Mouse (Mus musculus) forebrain, embryonic 16.5 days (tissue): ENCODE data around the gene Eppin. TPM values are rescaled to one million over a fixed set of nuclear protein-coding genes. Genes with fewer than 3 reads are reported as not detected.
A peak's percentile ranks its signal among the peaks of the same experiment; 100 is the strongest.

ENCODE experiments used
- ATAC-seq: fragments of 200-750 bp; cut with Nextera tagmentation; 2 replicates; pipeline ENCODE4 v1.8.0; 2017; ENCODE audit warnings: mild to moderate bottlenecking, moderate library complexity
- H3K27ac ChIP-seq: fragments of 300-500 bp; sonication (generic); 2 replicates; pipeline ENCODE4 v1.5.1; 2014; ENCODE audit warnings: low read length, control low read depth
- H3K27me3 ChIP-seq: fragments of 300-500 bp; sonication (generic); replicated peaks from 2 replicates; pipeline ENCODE4 v1.6.1; 2014; ENCODE audit warnings: low read length; ENCODE audit not compliant: control insufficient read depth, insufficient read depth
- H3K36me3 ChIP-seq: fragments of 300-500 bp; sonication (generic); 2 replicates; pipeline ENCODE4 v1.6.1; 2014; ENCODE audit not compliant: control insufficient read depth, insufficient read depth
- H3K4me1 ChIP-seq: fragments of 300-500 bp; sonication (generic); replicated peaks from 2 replicates; pipeline ENCODE4 v1.6.1; 2014; ENCODE audit warnings: low read length; ENCODE audit not compliant: control insufficient read depth, insufficient read depth
- H3K4me2 ChIP-seq: fragments of 300-500 bp; sonication (generic); 2 replicates; pipeline ENCODE4 v1.6.1; 2014; ENCODE audit warnings: mild to moderate bottlenecking, low read length, control low read depth
- H3K4me3 ChIP-seq: fragments of 300-500 bp; sonication (generic); replicated peaks from 2 replicates; pipeline ENCODE4 v1.5.1; 2014; ENCODE audit warnings: mild to moderate bottlenecking, low read length, control low read depth
- H3K9ac ChIP-seq: fragments of 300-500 bp; sonication (generic); replicated peaks from 2 replicates; pipeline ENCODE4 v1.6.1; 2014; ENCODE audit warnings: low read depth, low read length, control low read depth
- H3K9me3 ChIP-seq: fragments of 300-500 bp; sonication (generic); 2 replicates; pipeline ENCODE4 v1.6.1; 2016; ENCODE audit warnings: low read length; ENCODE audit not compliant: control insufficient read depth
- WGBS: fragments of 180-500 bp; shearing (Covaris S2); extraction: QIAGEN DNeasy Blood & Tissue Kit; methylation state at CpG from one replicate; pipeline ENCODE4 v1.1.7; 2014; 5-methylcytosine and 5-hydroxymethylcytosine counted together
- polyA plus RNA-seq: library from polyadenylated mRNA; unstranded; fragments of >200 nt; fragmentation: Nextera tagmentation; extraction: Ambion mirVana; gene quantifications from 2 replicates; pipeline ENCODE4 v1.2.1, GENCODE M21; 2015

Eppin gene
- polyA plus RNA-seq, 1 experiment from 2014 or later: not detected

DNA sequence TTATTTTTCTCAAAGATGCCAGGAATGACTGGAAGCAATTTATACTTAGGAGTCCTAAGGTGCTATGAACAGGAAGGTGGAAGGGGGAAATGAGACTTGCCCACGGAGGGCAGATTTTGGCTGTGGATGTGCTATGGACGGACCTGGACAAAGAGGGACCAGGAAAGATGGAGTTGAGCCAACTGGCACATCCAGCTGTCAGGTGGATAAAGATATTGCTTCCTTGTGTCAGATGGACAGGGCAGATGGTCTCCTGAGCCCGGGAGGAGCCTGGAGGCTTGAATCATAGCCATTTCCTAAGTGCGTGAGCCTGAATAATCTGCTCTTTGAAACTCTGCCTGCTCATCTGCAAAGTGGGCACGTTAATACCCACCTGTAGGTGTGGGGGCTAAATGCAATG is 29.0 kb downstream of the Eppin start:
- Histone ChIP-seq H3K4me3 (no peak overlapping the region), H3K9ac (no peak overlapping the region), H3K36me3 (no peaks in the 10 kb centered on the region), H3K4me2 (no peak overlapping the region), H3K27ac (no peak overlapping the region), H3K9me3 (no peaks in the 10 kb centered on the region), H3K4me1 (peaks cover 13% of the 10 kb centered on the region), H3K27me3 (0 out of 2 replicates have a peak, but pooled peaks cover 4% of the 10 kb centered on the region)
- 59% methylated on average over 5 of the region's 5 CpGs for WGBS
- no peak for ATAC-seq

DNA sequence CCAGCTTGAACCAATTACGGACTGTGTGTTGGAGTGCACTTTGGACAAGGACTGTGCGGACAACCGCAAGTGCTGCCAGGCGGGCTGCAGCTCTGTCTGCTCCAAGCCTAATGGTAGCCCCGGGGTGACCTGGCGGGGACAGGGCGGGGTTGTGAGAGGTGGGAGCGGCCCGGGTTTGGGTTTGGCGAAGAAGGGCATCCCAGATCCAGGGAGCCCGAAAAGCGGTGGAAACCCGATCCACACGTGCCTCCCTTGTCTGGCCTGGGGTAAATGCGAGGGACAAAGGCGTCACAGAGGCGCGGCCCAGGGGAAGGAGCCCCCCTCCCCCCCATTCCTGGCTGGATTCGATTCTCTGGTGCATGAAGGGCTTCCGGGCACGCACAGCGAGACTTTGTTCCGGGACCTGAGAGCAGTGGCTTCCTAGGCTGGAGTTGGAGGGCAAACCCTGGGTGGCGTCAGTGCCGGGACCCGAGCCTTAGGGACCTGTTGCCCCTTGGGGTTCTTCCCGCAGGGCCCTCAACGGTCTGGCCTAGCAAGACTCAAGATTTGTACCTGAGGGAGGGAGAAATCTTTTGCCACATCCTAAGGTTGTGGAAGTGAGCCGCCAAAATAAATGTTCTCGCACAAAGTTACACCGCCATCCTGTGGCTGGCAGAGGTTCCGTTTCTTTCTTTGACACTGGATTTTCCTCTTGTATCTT is 29.9 kb downstream of the Eppin start:
- H3K27ac ChIP-seq: no peak overlapping the region
- H3K27me3 ChIP-seq: 0 out of 2 replicates have a peak, but pooled peaks cover 4% of the 10 kb centered on the region
- peak; percentile 54; the same call in 1 of the 2 replicates for ATAC-seq
- H3K4me3 ChIP-seq: peak overlapping the region; percentile 47
- peaks cover 13% of the 10 kb centered on the region for H3K4me1 ChIP-seq
- H3K36me3 ChIP-seq: no peaks in the 10 kb centered on the region
- H3K4me2 ChIP-seq: peak overlapping the region; percentile 89
- WGBS: under 1% methylated on average over 32 of the region's 32 CpGs
- H3K9ac ChIP-seq: peak overlapping the region; percentile 64
- no peaks in the 10 kb centered on the region for H3K9me3 ChIP-seq

GRCm38 (mm10) chr2:164562391-164563188 is 30.8 kb downstream of the Eppin start, which contains the start of gene Wfdc2:
Gene Wfdc2 (plus strand): TSS chr2:164562413.
- Histone ChIP-seq H3K9me3 (no peaks in the 10 kb centered on the region), H3K27ac (no peak within 1 kb of the TSS), H3K4me3 (peak within 1 kb of the TSS; percentile 47), H3K36me3 (no peaks in the 10 kb centered on the region), H3K9ac (peak within 1 kb of the TSS; percentile 64), H3K4me1 (peaks cover 13% of the 10 kb centered on the region), H3K4me2 (peak within 1 kb of the TSS; percentile 89), H3K27me3 (0 out of 2 replicates have a peak, but pooled peaks cover 4% of the 10 kb centered on the region)
- 2% methylated on average over 24 of the region's 24 CpGs for WGBS
- ATAC-seq: no peak

DNA sequence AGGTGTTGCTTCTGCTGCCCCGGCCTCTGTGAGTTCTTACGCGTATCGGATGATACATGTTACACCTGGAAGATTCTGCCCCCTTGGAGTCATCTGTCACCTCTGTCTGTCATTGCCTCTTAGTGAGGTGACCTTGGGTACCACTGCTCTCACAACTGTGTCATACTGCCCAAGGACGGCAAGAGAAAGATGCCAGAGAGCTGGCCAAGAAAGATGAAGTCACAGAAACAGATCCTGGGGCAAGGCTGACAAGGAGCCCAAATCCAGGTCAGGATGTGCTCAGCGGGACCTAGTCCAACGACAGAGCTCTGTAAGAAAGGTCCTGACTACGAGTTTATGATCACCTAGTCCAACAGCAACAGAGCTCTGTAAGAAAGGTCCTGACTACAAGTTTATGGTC is 33.3 kb downstream of the Eppin start:
- Histone ChIP-seq H3K9ac (no peak overlapping the region), H3K4me2 (no peak overlapping the region), H3K36me3 (no peaks in the 10 kb centered on the region), H3K4me1 (peaks cover 13% of the 10 kb centered on the region), H3K9me3 (no peaks in the 10 kb centered on the region), H3K27ac (no peak overlapping the region), H3K4me3 (no peak overlapping the region), H3K27me3 (0 out of 2 replicates have a peak, but pooled peaks cover 4% of the 10 kb centered on the region)
- no peak for ATAC-seq
- 93% methylated on average over 8 of the region's 8 CpGs for WGBS

GRCm38 (mm10) chr2:164558991-164559645 is 34.3 kb downstream of the Eppin start:
- H3K9me3 ChIP-seq: no peaks in the 10 kb centered on the region
- WGBS: 46% methylated on average over 16 of the region's 16 CpGs
- no peak overlapping the region for H3K4me2 ChIP-seq
- 0 out of 2 replicates have a peak, but pooled peaks cover 4% of the 10 kb centered on the region for H3K27me3 ChIP-seq
- no peak overlapping the region for H3K4me3 ChIP-seq
- H3K36me3 ChIP-seq: no peaks in the 10 kb centered on the region
- no peak overlapping the region for H3K27ac ChIP-seq
- H3K4me1 ChIP-seq: peaks cover 13% of the 10 kb centered on the region
- ATAC-seq: no peak
- H3K9ac ChIP-seq: no peak overlapping the region

GRCm38 (mm10) chr2:164558426-164558825 is 35.0 kb downstream of the Eppin start:
- no peak overlapping the region for H3K4me3 ChIP-seq
- ATAC-seq: no peak
- no peak overlapping the region for H3K9ac ChIP-seq
- H3K36me3 ChIP-seq: no peaks in the 10 kb centered on the region
- H3K9me3 ChIP-seq: no peaks in the 10 kb centered on the region
- H3K27me3 ChIP-seq: 0 out of 2 replicates have a peak, but pooled peaks cover 4% of the 10 kb centered on the region
- no peak overlapping the region for H3K4me2 ChIP-seq
- H3K4me1 ChIP-seq: peaks cover 11% of the 10 kb centered on the region
- WGBS: 75% methylated on average over 8 of the region's 8 CpGs
- no peak overlapping the region for H3K27ac ChIP-seq

- H3K27ac ChIP-seq: no peak overlapping the region
- WGBS: 92% methylated on average over 9 of the region's 9 CpGs
- ATAC-seq: no peak
- no peaks in the 10 kb centered on the region for H3K9me3 ChIP-seq
- H3K4me3 ChIP-seq: no peak overlapping the region
- H3K9ac ChIP-seq: no peak overlapping the region
- H3K36me3 ChIP-seq: no peaks in the 10 kb centered on the region
- H3K27me3 ChIP-seq: no peaks in the 10 kb centered on the region
- H3K4me2 ChIP-seq: no peak overlapping the region
- H3K4me1 ChIP-seq: 0 out of 2 replicates have a peak, but pooled peaks cover 2% of the 10 kb centered on the region
Measured at GRCm38 (mm10) chr2:164551502-164551901, 41.9 kb downstream of the Eppin start.

- Histone ChIP-seq H3K9ac (no peak overlapping the region), H3K9me3 (no peaks in the 10 kb centered on the region), H3K27me3 (no peaks in the 10 kb centered on the region), H3K4me1 (0 out of 2 replicates have a peak, but pooled peaks cover 2% of the 10 kb centered on the region), H3K4me2 (no peak overlapping the region), H3K36me3 (no peaks in the 10 kb centered on the region), H3K27ac (no peak overlapping the region), H3K4me3 (no peak overlapping the region)
- WGBS: 69% methylated on average over 2 of the region's 2 CpGs
- no peak for ATAC-seq
Measured at GRCm38 (mm10) chr2:164550895-164551269, 42.5 kb downstream of the Eppin start.
